Mouse (Mus musculus): ENCODE data around the gene Gemin5. TPM values are rescaled to one million over a fixed set of nuclear protein-coding genes. Genes with fewer than 3 reads are reported as not detected.
A peak's percentile ranks its signal among the peaks of the same experiment; 100 is the strongest.

Gemin5 gene
- total and polyA plus RNA-seq, 2 experiments from 2014 or later = 6.1 to 16.4 TPM

- no peaks in the 10 kb centered on the region for H3K9me3 ChIP-seq (replicated peaks; ENCODE audit: control insufficient read depth, low read length)
- no peak for ATAC-seq (ENCODE audit: insufficient read depth, low read depth)
- 89% methylated on average over 9 of the region's 9 CpGs for WGBS
- no peak for TF ChIP-seq CTCF (IDR thresholded peaks at IDR 0.05; ENCODE audit: low read depth)
- TF ChIP-seq EP300 (IDR thresholded peaks at IDR 0.05; ENCODE audit: low read depth) = no peak
- no peak overlapping the region for H3K4me2 ChIP-seq (ENCODE audit: low read depth, low read length)
- no peak overlapping the region for H3K4me3 ChIP-seq (ENCODE audit: low read depth, low read length)
- H3K36me3 ChIP-seq (replicated peaks; ENCODE audit: control insufficient read depth, insufficient read depth, low read length) = peaks cover 69% of the 10 kb centered on the region
- no peaks in the 10 kb centered on the region for H3K27me3 ChIP-seq (ENCODE audit: control insufficient read depth, insufficient read depth, low read length)
- DNase-seq (ENCODE audit: low spot score) = no peak
- H3K9ac ChIP-seq (replicated peaks; ENCODE audit: low read depth, low read length) = no peak overlapping the region
- no peaks in the 10 kb centered on the region for H3K4me1 ChIP-seq (ENCODE audit: control insufficient read depth, insufficient read depth)
- no peak overlapping the region for H3K27ac ChIP-seq (ENCODE audit: low read depth)
Observed at GRCm38 (mm10) chr11:58143704-58144426, 24.5 kb downstream of the Gemin5 start.

GRCm38 (mm10) chr11:58139466-58139865 is 28.9 kb downstream of the Gemin5 start:
- no peaks in the 10 kb centered on the region for H3K27me3 ChIP-seq (ENCODE audit: control insufficient read depth, insufficient read depth, low read length)
- no peak for ATAC-seq (ENCODE audit: insufficient read depth, low read depth)
- no peak overlapping the region for H3K9ac ChIP-seq (replicated peaks; ENCODE audit: low read depth, low read length)
- DNase-seq (ENCODE audit: low spot score) = no peak
- H3K27ac ChIP-seq (ENCODE audit: low read depth) = peak overlapping the region; percentile 56; the same call in 1 of the 2 replicates
- H3K4me3 ChIP-seq (ENCODE audit: low read depth, low read length) = no peak overlapping the region
- WGBS = 42% methylated on average over 3 of the region's 3 CpGs
- TF ChIP-seq CTCF (IDR thresholded peaks at IDR 0.05; ENCODE audit: low read depth) = no peak
- no peak for TF ChIP-seq EP300 (IDR thresholded peaks at IDR 0.05; ENCODE audit: low read depth)
- no peaks in the 10 kb centered on the region for H3K4me1 ChIP-seq (ENCODE audit: control insufficient read depth, insufficient read depth)
- peaks cover 81% of the 10 kb centered on the region for H3K36me3 ChIP-seq (replicated peaks; ENCODE audit: control insufficient read depth, insufficient read depth, low read length)
- no peak overlapping the region for H3K4me2 ChIP-seq (ENCODE audit: low read depth, low read length)
- H3K9me3 ChIP-seq (replicated peaks; ENCODE audit: control insufficient read depth, low read length) = no peaks in the 10 kb centered on the region

- H3K4me1 ChIP-seq (ENCODE audit: control insufficient read depth, insufficient read depth) = no peaks in the 10 kb centered on the region
- H3K9ac ChIP-seq (replicated peaks; ENCODE audit: low read depth, low read length) = no peak overlapping the region
- DNase-seq (ENCODE audit: low spot score) = no peak
- no peak overlapping the region for H3K4me2 ChIP-seq (ENCODE audit: low read depth, low read length)
- ATAC-seq (ENCODE audit: insufficient read depth, low read depth) = no peak
- H3K9me3 ChIP-seq (replicated peaks; ENCODE audit: control insufficient read depth, low read length) = no peaks in the 10 kb centered on the region
- H3K27ac ChIP-seq (ENCODE audit: low read depth) = peak overlapping the region; percentile 56; the same call in 1 of the 2 replicates
- peaks cover 81% of the 10 kb centered on the region for H3K36me3 ChIP-seq (replicated peaks; ENCODE audit: control insufficient read depth, insufficient read depth, low read length)
- TF ChIP-seq EP300 (IDR thresholded peaks at IDR 0.05; ENCODE audit: low read depth) (no peak), CTCF (IDR thresholded peaks at IDR 0.05; ENCODE audit: low read depth) (no peak)
- no peak overlapping the region for H3K4me3 ChIP-seq (ENCODE audit: low read depth, low read length)
- H3K27me3 ChIP-seq (ENCODE audit: control insufficient read depth, insufficient read depth, low read length) = no peaks in the 10 kb centered on the region
- WGBS = 84% methylated on average over 11 of the region's 11 CpGs
Observed at GRCm38 (mm10) chr11:58138821-58139220, 29.5 kb downstream of the Gemin5 start.

- Histone ChIP-seq H3K4me2 (ENCODE audit: low read depth, low read length) (no peak overlapping the region), H3K9ac (replicated peaks; ENCODE audit: low read depth, low read length) (no peak overlapping the region), H3K4me1 (ENCODE audit: control insufficient read depth, insufficient read depth) (no peaks in the 10 kb centered on the region), H3K27ac (ENCODE audit: low read depth) (no peak overlapping the region), H3K4me3 (ENCODE audit: low read depth, low read length) (no peak overlapping the region), H3K27me3 (ENCODE audit: control insufficient read depth, insufficient read depth, low read length) (no peaks in the 10 kb centered on the region), H3K9me3 (replicated peaks; ENCODE audit: control insufficient read depth, low read length) (no peaks in the 10 kb centered on the region), H3K36me3 (replicated peaks; ENCODE audit: control insufficient read depth, insufficient read depth, low read length) (peaks cover 83% of the 10 kb centered on the region)
- no peak for TF ChIP-seq EP300 (IDR thresholded peaks at IDR 0.05; ENCODE audit: low read depth)
- no peak for TF ChIP-seq CTCF (IDR thresholded peaks at IDR 0.05; ENCODE audit: low read depth)
- 77% methylated on average over 6 of the region's 6 CpGs for whole genome bisulfite sequencing
- no peak for DNase-seq (ENCODE audit: low spot score)
- ATAC-seq (ENCODE audit: insufficient read depth, low read depth) = no peak
Observed at GRCm38 (mm10) chr11:58136677-58137076, 31.7 kb downstream of the Gemin5 start.

GRCm38 (mm10) chr11:58135296-58135695 is 33.0 kb downstream of the Gemin5 start:
- Histone ChIP-seq H3K27me3 (ENCODE audit: control insufficient read depth, insufficient read depth, low read length) (no peaks in the 10 kb centered on the region), H3K4me3 (ENCODE audit: low read depth, low read length) (no peak overlapping the region), H3K4me2 (ENCODE audit: low read depth, low read length) (no peak overlapping the region), H3K36me3 (replicated peaks; ENCODE audit: control insufficient read depth, insufficient read depth, low read length) (peaks cover 79% of the 10 kb centered on the region), H3K9ac (replicated peaks; ENCODE audit: low read depth, low read length) (no peak overlapping the region), H3K9me3 (replicated peaks; ENCODE audit: control insufficient read depth, low read length) (no peaks in the 10 kb centered on the region), H3K4me1 (ENCODE audit: control insufficient read depth, insufficient read depth) (no peaks in the 10 kb centered on the region), H3K27ac (ENCODE audit: low read depth) (no peak overlapping the region)
- no peak for DNase-seq (ENCODE audit: low spot score)
- TF ChIP-seq EP300 (IDR thresholded peaks at IDR 0.05; ENCODE audit: low read depth) = no peak
- TF ChIP-seq CTCF (IDR thresholded peaks at IDR 0.05; ENCODE audit: low read depth) = no peak
- no peak for ATAC-seq (ENCODE audit: insufficient read depth, low read depth)

- no peaks in the 10 kb centered on the region for H3K9me3 ChIP-seq (replicated peaks; ENCODE audit: control insufficient read depth, low read length)
- no peak for ATAC-seq (ENCODE audit: insufficient read depth, low read depth)
- H3K27me3 ChIP-seq (ENCODE audit: control insufficient read depth, insufficient read depth, low read length) = no peaks in the 10 kb centered on the region
- H3K4me1 ChIP-seq (ENCODE audit: control insufficient read depth, insufficient read depth) = no peaks in the 10 kb centered on the region
- no peak overlapping the region for H3K9ac ChIP-seq (replicated peaks; ENCODE audit: low read depth, low read length)
- TF ChIP-seq CTCF (IDR thresholded peaks at IDR 0.05; ENCODE audit: low read depth) (no peak), EP300 (IDR thresholded peaks at IDR 0.05; ENCODE audit: low read depth) (no peak)
- no peak overlapping the region for H3K27ac ChIP-seq (ENCODE audit: low read depth)
- H3K4me2 ChIP-seq (ENCODE audit: low read depth, low read length) = no peak overlapping the region
- no peak overlapping the region for H3K4me3 ChIP-seq (ENCODE audit: low read depth, low read length)
- H3K36me3 ChIP-seq (replicated peaks; ENCODE audit: control insufficient read depth, insufficient read depth, low read length) = peaks cover 83% of the 10 kb centered on the region
- DNase-seq (ENCODE audit: low spot score) = no peak
Observed at GRCm38 (mm10) chr11:58134869-58135268, 33.5 kb downstream of the Gemin5 start.
